Mouse (Mus musculus) myocyte (in vitro differentiated cells): ENCODE measurements around the gene Atrnl1.

Experiments used
- CEBPB ChIP-seq: IDR thresholded peaks from 2 replicates; pipeline ENCODE4 v1.6.1; 2011; ENCODE audit warnings: mild to moderate bottlenecking, moderate library complexity; ENCODE audit not compliant: poor library complexity, insufficient read depth, severe bottlenecking
- MYOD1 ChIP-seq, 3 experiments: IDR thresholded peaks; one replicate each; pipeline ENCODE4 v1.6.1; 2011; ENCODE audit warnings: control low read depth in 2 of 3, low read depth in 2 of 3, mild to moderate bottlenecking in 2 of 3, moderate library complexity in 1 of 3; ENCODE audit not compliant: insufficient read length in 2 of 3, control insufficient read depth in 1 of 3
- POLR2A ChIP-seq: IDR thresholded peaks from one replicate; pipeline ENCODE4 v1.6.1; 2011; ENCODE audit warnings: low read depth, mild to moderate bottlenecking, control low read depth, moderate library complexity; ENCODE audit not compliant: insufficient read length
- POLR2AphosphoS2 ChIP-seq: IDR thresholded peaks from one replicate; pipeline ENCODE4 v1.6.1; 2011; ENCODE audit warnings: low read depth, control low read depth; ENCODE audit not compliant: insufficient read length
- TCF3 ChIP-seq: IDR thresholded peaks from one replicate; pipeline ENCODE4 v1.6.1; 2011; ENCODE audit warnings: low read depth, control low read depth; ENCODE audit not compliant: insufficient read length
- USF1 ChIP-seq: IDR thresholded peaks from one replicate; pipeline ENCODE4 v1.6.1; 2011; ENCODE audit warnings: low read depth, mild to moderate bottlenecking, control low read depth, moderate library complexity

- TF ChIP-seq TCF3 (no peak), MYOD1 (IDR thresholded peaks at IDR 0.05; ENCODE audit: control insufficient read depth in 1 of 3, insufficient read length in 2 of 3, low read depth in 2 of 3) (no peak), USF1 (no peak), CEBPB (no peak), POLR2A (no peak), POLR2AphosphoS2 (no peak)
Observed at GRCm38 (mm10) chr19:57576836-57577235, 34.0 kb upstream of the Atrnl1 start.
